Mouse (Mus musculus): ENCODE results near the gene Masp1. TPM values are rescaled to one million over a fixed set of nuclear protein-coding genes. Genes with fewer than 3 reads are reported as not detected.
A peak's percentile ranks its signal among the peaks of the same experiment; 100 is the strongest.

The Masp1 gene
- polyA plus RNA-seq, 1 experiment = not detected

DNA sequence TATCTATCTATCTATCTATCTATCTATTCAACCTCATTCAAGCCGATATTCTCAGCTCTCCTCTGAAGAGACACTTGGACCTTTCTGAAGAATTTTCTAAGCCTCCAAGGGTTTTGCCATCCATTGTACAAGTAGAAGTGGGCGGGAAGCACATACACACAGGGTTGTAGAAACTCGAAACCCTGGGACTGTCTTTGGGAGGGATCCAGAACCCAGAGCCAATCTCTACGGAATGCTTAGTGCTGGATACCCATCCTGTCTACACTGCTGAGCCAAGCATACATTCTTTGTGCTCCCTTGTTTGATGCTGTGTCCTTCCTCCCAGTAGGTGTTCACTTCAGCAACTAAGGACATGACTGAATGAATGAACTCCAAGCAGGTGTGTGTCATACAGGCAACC lies 22.3 kb upstream of the Masp1 start:
- Histone ChIP-seq H3K27me3 (ENCODE audit: control insufficient read depth) (no peaks in the 10 kb centered on the region), H3K36me3 (ENCODE audit: control insufficient read depth) (no peaks in the 10 kb centered on the region), H3K4me3 (replicated peaks) (no peak overlapping the region), H3K4me1 (ENCODE audit: control insufficient read depth) (no peaks in the 10 kb centered on the region), H3K9me3 (ENCODE audit: control insufficient read depth, low read length) (no peaks in the 10 kb centered on the region)
- TF ChIP-seq GATA1 (IDR thresholded peaks at IDR 0.05; ENCODE audit: low read length) (no peak), TAL1 (IDR thresholded peaks at IDR 0.05; ENCODE audit: low read length) (no peak)

DNA sequence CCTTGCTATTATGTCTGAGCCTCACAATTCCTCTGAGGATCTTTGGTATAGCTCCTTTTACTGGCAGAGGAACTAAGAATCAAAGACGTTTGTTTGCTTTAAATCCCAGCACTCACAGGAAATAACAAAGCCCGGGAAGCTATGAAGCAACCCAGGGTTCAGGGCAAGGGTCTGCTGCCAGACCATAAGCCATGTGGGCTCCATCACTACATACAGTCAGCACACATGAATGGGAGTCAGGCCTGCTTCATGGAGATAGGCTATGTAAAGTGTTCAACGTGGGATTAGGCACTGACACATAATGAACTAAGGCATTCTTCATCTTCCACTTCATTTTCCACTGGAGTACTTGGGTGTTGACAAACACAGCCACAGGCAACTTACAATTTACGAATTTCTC lies 20.4 kb upstream of the Masp1 start:
- H3K4me3 ChIP-seq (replicated peaks) = no peak overlapping the region
- no peak for TF ChIP-seq GATA1 (IDR thresholded peaks at IDR 0.05; ENCODE audit: low read length)
- TF ChIP-seq TAL1 (IDR thresholded peaks at IDR 0.05; ENCODE audit: low read length) = no peak
- H3K9me3 ChIP-seq (ENCODE audit: control insufficient read depth, low read length) = no peaks in the 10 kb centered on the region
- H3K4me1 ChIP-seq (ENCODE audit: control insufficient read depth) = no peaks in the 10 kb centered on the region
- no peaks in the 10 kb centered on the region for H3K27me3 ChIP-seq (ENCODE audit: control insufficient read depth)
- no peaks in the 10 kb centered on the region for H3K36me3 ChIP-seq (ENCODE audit: control insufficient read depth)

DNA sequence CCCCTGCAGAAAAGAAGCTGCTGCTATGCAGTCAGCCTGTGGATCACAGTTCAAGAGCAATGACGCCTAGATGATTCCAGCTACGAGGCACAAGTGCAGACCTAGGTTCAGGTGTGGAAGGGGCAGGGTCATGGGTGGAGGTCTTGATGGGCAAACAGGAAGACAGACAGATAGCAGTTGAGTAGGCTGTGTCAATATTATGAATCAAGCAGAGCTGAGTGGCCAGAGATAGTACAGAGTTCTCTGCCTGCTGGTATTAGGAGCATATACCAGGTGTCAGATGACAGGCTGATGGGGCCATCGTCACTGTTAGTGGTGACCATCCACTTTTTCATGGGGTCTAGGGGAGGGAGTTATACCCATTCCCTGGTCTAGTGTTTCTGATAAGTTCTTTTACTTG lies 13.1 kb upstream of the Masp1 start:
- no peaks in the 10 kb centered on the region for H3K4me1 ChIP-seq (ENCODE audit: control insufficient read depth)
- no peak overlapping the region for H3K4me3 ChIP-seq (replicated peaks)

GRCm38 (mm10) chr16:23529186-23529585 lies 8.6 kb upstream of the Masp1 start:
- no peaks in the 10 kb centered on the region for H3K9me3 ChIP-seq (ENCODE audit: control insufficient read depth, low read length)
- H3K27me3 ChIP-seq (ENCODE audit: control insufficient read depth) = no peaks in the 10 kb centered on the region
- H3K36me3 ChIP-seq (ENCODE audit: control insufficient read depth) = no peaks in the 10 kb centered on the region
- TF ChIP-seq GATA1 (IDR thresholded peaks at IDR 0.05; ENCODE audit: low read length) (no peak), TAL1 (IDR thresholded peaks at IDR 0.05; ENCODE audit: low read length) (no peak)
- H3K4me3 ChIP-seq (replicated peaks) = no peak overlapping the region
- H3K4me1 ChIP-seq (ENCODE audit: control insufficient read depth) = no peaks in the 10 kb centered on the region

More for the DNA sequence above, 13.1 kb upstream of the Masp1 start:
- no peaks in the 10 kb centered on the region for H3K36me3 ChIP-seq (ENCODE audit: control insufficient read depth)
- no peaks in the 10 kb centered on the region for H3K27me3 ChIP-seq (ENCODE audit: control insufficient read depth)
- TF ChIP-seq TAL1 (IDR thresholded peaks at IDR 0.05; ENCODE audit: low read length) = no peak
- TF ChIP-seq GATA1 (IDR thresholded peaks at IDR 0.05; ENCODE audit: low read length) = no peak
- H3K9me3 ChIP-seq (ENCODE audit: control insufficient read depth, low read length) = no peaks in the 10 kb centered on the region

GRCm38 (mm10) chr16:23522081-23522480 lies 1.5 kb upstream of the Masp1 start:
- no peaks in the 10 kb centered on the region for H3K4me1 ChIP-seq (ENCODE audit: control insufficient read depth)
- H3K4me3 ChIP-seq (replicated peaks) = no peak overlapping the region
- TF ChIP-seq GATA1 (IDR thresholded peaks at IDR 0.05; ENCODE audit: low read length) (no peak), TAL1 (IDR thresholded peaks at IDR 0.05; ENCODE audit: low read length) (no peak)
- peaks cover 4% of the 10 kb centered on the region; the same call in 1 of the 2 replicates for H3K27me3 ChIP-seq (ENCODE audit: control insufficient read depth)
- H3K36me3 ChIP-seq (ENCODE audit: control insufficient read depth) = no peaks in the 10 kb centered on the region
- H3K9me3 ChIP-seq (ENCODE audit: control insufficient read depth, low read length) = no peaks in the 10 kb centered on the region

GRCm38 (mm10) chr16:23521092-23521491 lies 477 bp upstream of the Masp1 start:
- no peak overlapping the region for H3K4me3 ChIP-seq (replicated peaks)

GRCm38 (mm10) chr16:23519771-23520170 lies 844 bp downstream of the Masp1 start:
- Histone ChIP-seq H3K4me3 (replicated peaks) (peak overlapping the region; percentile 46), H3K9me3 (ENCODE audit: control insufficient read depth, low read length) (no peaks in the 10 kb centered on the region), H3K36me3 (ENCODE audit: control insufficient read depth) (no peaks in the 10 kb centered on the region), H3K27me3 (ENCODE audit: control insufficient read depth) (peaks cover 4% of the 10 kb centered on the region; the same call in 1 of the 2 replicates), H3K4me1 (ENCODE audit: control insufficient read depth) (no peaks in the 10 kb centered on the region)
- TF ChIP-seq GATA1 (IDR thresholded peaks at IDR 0.05; ENCODE audit: low read length) = no peak

More at GRCm38 (mm10) chr16:23521092-23521491, 477 bp upstream of the Masp1 start:
- Histone ChIP-seq H3K9me3 (ENCODE audit: control insufficient read depth, low read length) (no peaks in the 10 kb centered on the region), H3K36me3 (ENCODE audit: control insufficient read depth) (no peaks in the 10 kb centered on the region), H3K27me3 (ENCODE audit: control insufficient read depth) (peaks cover 4% of the 10 kb centered on the region; the same call in 1 of the 2 replicates), H3K4me1 (ENCODE audit: control insufficient read depth) (no peaks in the 10 kb centered on the region)
- TF ChIP-seq TAL1 (IDR thresholded peaks at IDR 0.05; ENCODE audit: low read length) (no peak), GATA1 (IDR thresholded peaks at IDR 0.05; ENCODE audit: low read length) (no peak)

GRCm38 (mm10) chr16:23518567-23519369 lies 1.8 kb downstream of the Masp1 start:
- TF ChIP-seq TAL1 (IDR thresholded peaks at IDR 0.05; ENCODE audit: low read length) = no peak
- no peak for TF ChIP-seq GATA1 (IDR thresholded peaks at IDR 0.05; ENCODE audit: low read length)
- H3K4me3 ChIP-seq (replicated peaks) = no peak overlapping the region
- H3K9me3 ChIP-seq (ENCODE audit: control insufficient read depth, low read length) = no peaks in the 10 kb centered on the region
- no peaks in the 10 kb centered on the region for H3K36me3 ChIP-seq (ENCODE audit: control insufficient read depth)
- H3K27me3 ChIP-seq (ENCODE audit: control insufficient read depth) = peaks cover 4% of the 10 kb centered on the region; the same call in 1 of the 2 replicates
- no peaks in the 10 kb centered on the region for H3K4me1 ChIP-seq (ENCODE audit: control insufficient read depth)

DNA sequence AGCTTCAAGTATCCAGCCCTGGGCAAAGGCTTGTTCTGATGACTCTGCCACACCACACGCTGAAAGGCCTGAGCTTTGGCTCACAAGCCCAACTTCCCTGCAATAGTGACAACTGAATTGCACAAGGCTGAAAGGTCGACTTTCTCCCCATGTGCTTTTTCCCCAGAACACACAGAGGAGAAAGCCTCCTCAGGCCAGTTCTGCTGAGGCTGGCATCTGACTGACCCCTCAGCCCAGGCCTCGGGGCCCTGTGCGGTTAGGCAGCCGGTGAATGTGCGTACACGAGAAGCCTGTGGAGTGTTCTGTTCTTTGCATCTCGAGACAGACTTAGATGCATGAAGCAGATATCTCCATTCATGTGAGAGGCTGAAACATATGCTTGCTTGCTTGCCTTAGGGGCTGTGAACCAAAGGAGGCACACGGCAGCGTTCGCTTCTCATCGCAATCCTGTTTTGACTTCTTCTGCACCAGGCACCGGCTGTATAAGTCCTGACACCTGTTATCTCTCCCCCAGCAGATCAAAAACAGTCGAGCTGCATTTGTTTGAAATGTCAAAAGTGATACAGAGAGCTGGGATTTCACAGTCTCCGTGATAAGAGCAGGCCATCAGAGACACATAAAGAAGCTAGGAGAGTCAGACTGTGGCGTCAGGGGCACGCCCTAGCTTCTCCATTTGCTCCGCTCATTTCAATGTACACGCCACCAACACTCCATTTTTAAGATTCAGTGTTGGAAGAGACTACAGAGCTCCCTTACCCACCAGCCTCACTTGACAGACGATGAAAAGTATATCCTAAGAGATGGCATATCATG lies 2.7 kb downstream of the Masp1 start:
- Histone ChIP-seq H3K27me3 (ENCODE audit: control insufficient read depth) (peaks cover 4% of the 10 kb centered on the region; the same call in 1 of the 2 replicates), H3K4me1 (ENCODE audit: control insufficient read depth) (no peaks in the 10 kb centered on the region), H3K4me3 (replicated peaks) (no peak overlapping the region), H3K9me3 (ENCODE audit: control insufficient read depth, low read length) (no peaks in the 10 kb centered on the region), H3K36me3 (ENCODE audit: control insufficient read depth) (no peaks in the 10 kb centered on the region; the same call in 1 of the 2 replicates)
- TF ChIP-seq GATA1 (IDR thresholded peaks at IDR 0.05; ENCODE audit: low read length) (no peak), TAL1 (IDR thresholded peaks at IDR 0.05; ENCODE audit: low read length) (no peak)

Data from erythroblast, embryonic 14.5 days (primary cell).